Mouse (Mus musculus): Measurements from ENCODE around the gene Gng8. TPM values are rescaled to one million over a fixed set of nuclear protein-coding genes. Genes with fewer than 3 reads are reported as not detected.

The Gng8 gene
- polyA plus RNA-seq, 1 experiment from 2014 or later, result 7.3 TPM

GRCm38 (mm10) chr7:16906889-16907559 is 15.4 kb downstream of the Gng8 start:
- Histone ChIP-seq H3K4me2 (ENCODE audit: low read length) (0 out of 2 replicates have a peak overlapping the region, but pooled peaks have one; percentile 10), H3K4me3 (replicated peaks; ENCODE audit: low read depth, low read length) (no peak overlapping the region), H3K27me3 (ENCODE audit: insufficient read depth, low read length) (no peaks in the 10 kb centered on the region; the same call in 1 of the 2 replicates), H3K27ac (no peak overlapping the region), H3K4me1 (replicated peaks; ENCODE audit: insufficient read depth, low read length) (peaks cover 17% of the 10 kb centered on the region), H3K9ac (ENCODE audit: low read depth, low read length) (no peak overlapping the region), H3K9me3 (replicated peaks; ENCODE audit: low read length) (no peaks in the 10 kb centered on the region), H3K36me3 (ENCODE audit: insufficient read depth, low read length) (no peaks in the 10 kb centered on the region)
- TF ChIP-seq CTCF (IDR thresholded peaks at IDR 0.05; ENCODE audit: low read depth), result no peak
- WGBS, result 94% methylated on average over 41 of the region's 41 CpGs
- DNase-seq (ENCODE audit: low spot score), result no peak
- ATAC-seq (replicated peaks; ENCODE audit: low FRiP score, low read depth), result no peak

DNA sequence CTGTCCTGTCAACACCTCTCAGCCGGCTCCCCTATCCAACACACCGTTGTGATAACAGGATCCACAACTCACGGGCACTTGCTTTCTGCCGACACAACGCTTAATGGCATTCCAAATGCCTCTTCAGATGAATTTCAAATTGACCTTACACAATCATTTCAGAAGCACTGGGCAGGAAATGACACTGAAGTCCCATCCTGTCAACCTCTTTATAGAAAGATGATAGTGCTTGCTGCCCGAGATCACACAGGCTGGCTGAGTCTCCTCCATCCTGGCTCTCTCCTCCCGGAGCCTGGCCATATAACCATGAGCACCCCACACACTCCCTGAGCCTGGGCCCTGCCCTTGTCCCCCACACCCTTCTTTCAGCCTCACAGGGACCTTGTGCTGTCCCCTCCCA is 16.3 kb downstream of the Gng8 start:
- WGBS, result 37% methylated on average over 7 of the region's 7 CpGs
- H3K4me3 ChIP-seq (replicated peaks; ENCODE audit: low read depth, low read length), result no peak overlapping the region

DNA sequence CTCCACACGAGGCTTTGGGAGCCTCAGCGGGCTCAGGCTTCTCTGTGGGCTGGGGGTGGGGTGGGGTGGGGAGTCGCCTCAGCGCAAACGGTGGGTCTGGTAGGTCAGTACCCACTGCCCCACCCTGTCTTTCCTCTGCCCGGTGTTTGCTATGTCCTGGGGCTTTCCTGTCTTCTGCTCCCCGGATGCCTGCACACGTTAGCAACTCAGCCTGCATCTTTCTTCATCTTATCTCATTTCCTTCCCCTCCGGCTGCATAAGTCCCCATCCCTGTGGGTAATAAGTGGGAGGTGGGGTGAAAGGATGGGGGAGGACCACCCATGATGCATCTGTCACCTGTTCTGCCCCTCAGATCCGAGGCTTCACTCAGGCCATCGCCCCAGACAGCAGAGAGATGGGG is 16.8 kb downstream of the Gng8 start:
- Histone ChIP-seq H3K27ac (no peak overlapping the region), H3K9me3 (replicated peaks; ENCODE audit: low read length) (no peaks in the 10 kb centered on the region), H3K36me3 (ENCODE audit: insufficient read depth, low read length) (no peaks in the 10 kb centered on the region), H3K4me3 (replicated peaks; ENCODE audit: low read depth, low read length) (no peak overlapping the region), H3K27me3 (ENCODE audit: insufficient read depth, low read length) (no peaks in the 10 kb centered on the region; the same call in 1 of the 2 replicates), H3K9ac (ENCODE audit: low read depth, low read length) (no peak overlapping the region), H3K4me1 (replicated peaks; ENCODE audit: insufficient read depth, low read length) (peaks cover 17% of the 10 kb centered on the region), H3K4me2 (ENCODE audit: low read length) (peak overlapping the region; percentile 34; the same call in 1 of the 2 replicates)
- ATAC-seq (replicated peaks; ENCODE audit: low FRiP score, low read depth), result no peak
- 38% methylated on average over 11 of the region's 11 CpGs for WGBS
- no peak for TF ChIP-seq CTCF (IDR thresholded peaks at IDR 0.05; ENCODE audit: low read depth)
- no peak for DNase-seq (ENCODE audit: low spot score)

More for the DNA sequence above, 16.3 kb downstream of the Gng8 start:
- Histone ChIP-seq H3K27ac (no peak overlapping the region), H3K9ac (ENCODE audit: low read depth, low read length) (no peak overlapping the region), H3K36me3 (ENCODE audit: insufficient read depth, low read length) (no peaks in the 10 kb centered on the region), H3K27me3 (ENCODE audit: insufficient read depth, low read length) (no peaks in the 10 kb centered on the region; the same call in 1 of the 2 replicates), H3K4me1 (replicated peaks; ENCODE audit: insufficient read depth, low read length) (peaks cover 17% of the 10 kb centered on the region), H3K9me3 (replicated peaks; ENCODE audit: low read length) (no peaks in the 10 kb centered on the region), H3K4me2 (ENCODE audit: low read length) (peak overlapping the region; percentile 34; the same call in 1 of the 2 replicates)
- ATAC-seq (replicated peaks; ENCODE audit: low FRiP score, low read depth), result no peak
- no peak for DNase-seq (ENCODE audit: low spot score)
- no peak for TF ChIP-seq CTCF (IDR thresholded peaks at IDR 0.05; ENCODE audit: low read depth)

DNA sequence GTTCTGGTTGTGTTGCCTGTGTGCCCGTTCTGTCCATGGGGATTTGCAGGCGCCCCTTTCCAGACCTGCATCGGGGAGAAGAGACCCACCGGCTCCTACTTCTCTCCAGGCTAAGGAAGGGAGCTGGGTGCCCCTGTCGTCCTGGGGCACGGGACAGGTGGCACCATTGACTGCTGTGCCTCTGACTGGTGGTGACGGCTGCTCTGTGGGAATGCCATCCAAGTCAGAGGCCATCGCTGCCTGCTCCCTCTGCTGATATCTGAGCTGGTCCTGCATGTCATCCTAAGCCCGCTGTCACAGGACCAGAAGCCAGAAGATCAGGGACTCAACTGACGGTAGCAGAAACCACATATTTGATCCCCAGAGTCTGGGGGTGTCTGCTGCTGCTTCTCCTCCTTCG is 17.3 kb downstream of the Gng8 start:
- no peak overlapping the region for H3K9ac ChIP-seq (ENCODE audit: low read depth, low read length)
- no peak overlapping the region for H3K4me2 ChIP-seq (ENCODE audit: low read length)
- H3K36me3 ChIP-seq (ENCODE audit: insufficient read depth, low read length), result no peaks in the 10 kb centered on the region
- 62% methylated on average over 11 of the region's 11 CpGs for WGBS
- no peaks in the 10 kb centered on the region for H3K9me3 ChIP-seq (replicated peaks; ENCODE audit: low read length)
- no peak overlapping the region for H3K27ac ChIP-seq
- no peak for TF ChIP-seq CTCF (IDR thresholded peaks at IDR 0.05; ENCODE audit: low read depth)
- DNase-seq (ENCODE audit: low spot score), result no peak
- H3K4me1 ChIP-seq (replicated peaks; ENCODE audit: insufficient read depth, low read length), result peaks cover 17% of the 10 kb centered on the region
- H3K4me3 ChIP-seq (replicated peaks; ENCODE audit: low read depth, low read length), result no peak overlapping the region
- no peak for ATAC-seq (replicated peaks; ENCODE audit: low FRiP score, low read depth)
- H3K27me3 ChIP-seq (ENCODE audit: insufficient read depth, low read length), result no peaks in the 10 kb centered on the region; the same call in 1 of the 2 replicates

DNA sequence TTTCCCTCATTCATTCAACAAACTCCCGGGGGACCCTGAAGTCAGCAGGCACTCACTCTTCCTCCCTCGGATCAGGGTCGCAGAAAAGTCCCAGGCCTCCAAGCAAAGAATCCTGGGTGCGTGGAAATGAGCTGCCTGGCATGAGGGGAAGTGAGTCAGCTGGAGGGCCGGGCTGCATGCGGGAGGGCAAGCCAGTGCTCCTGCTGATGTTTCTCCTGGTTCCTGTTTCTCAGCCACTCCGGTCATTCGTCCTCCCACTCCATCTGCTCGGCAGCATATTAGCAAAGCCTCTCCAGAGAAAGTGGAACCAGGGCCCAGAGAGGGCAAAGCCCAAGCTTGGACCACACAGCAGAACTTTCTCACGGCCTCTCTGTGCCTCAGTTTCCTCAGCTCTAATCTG is 18.3 kb downstream of the Gng8 start:
- Histone ChIP-seq H3K4me2 (ENCODE audit: low read length) (no peak overlapping the region), H3K27ac (no peak overlapping the region), H3K9ac (ENCODE audit: low read depth, low read length) (no peak overlapping the region), H3K4me1 (replicated peaks; ENCODE audit: insufficient read depth, low read length) (peaks cover 17% of the 10 kb centered on the region), H3K9me3 (replicated peaks; ENCODE audit: low read length) (no peaks in the 10 kb centered on the region), H3K36me3 (ENCODE audit: insufficient read depth, low read length) (peaks cover 6% of the 10 kb centered on the region), H3K27me3 (ENCODE audit: insufficient read depth, low read length) (no peaks in the 10 kb centered on the region; the same call in 1 of the 2 replicates), H3K4me3 (replicated peaks; ENCODE audit: low read depth, low read length) (no peak overlapping the region)
- 22% methylated on average over 10 of the region's 10 CpGs for WGBS
- no peak for DNase-seq (ENCODE audit: low spot score)
- TF ChIP-seq CTCF (IDR thresholded peaks at IDR 0.05; ENCODE audit: low read depth), result no peak
- ATAC-seq (replicated peaks; ENCODE audit: low FRiP score, low read depth), result no peak

DNA sequence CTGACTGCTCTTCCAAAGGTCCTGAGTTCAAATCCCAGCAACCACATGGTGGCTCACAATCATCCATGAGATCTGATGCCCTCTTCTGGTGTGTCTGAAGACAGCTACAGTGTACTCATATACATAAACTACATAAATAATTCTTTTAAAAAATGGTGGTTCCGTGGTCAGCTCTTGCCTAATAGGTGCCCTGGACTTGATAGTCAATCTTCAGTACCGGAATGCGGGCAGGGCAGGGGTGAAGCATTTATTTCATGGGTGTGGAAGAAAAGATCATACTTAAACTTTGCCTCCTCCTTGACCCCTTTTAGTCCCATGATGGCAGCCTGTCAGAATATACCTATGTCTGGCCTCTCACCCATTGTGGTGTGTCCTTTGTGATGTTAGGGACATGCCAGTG is 20.3 kb downstream of the Gng8 start:
- no peaks in the 10 kb centered on the region for H3K9me3 ChIP-seq (replicated peaks; ENCODE audit: low read length)
- TF ChIP-seq CTCF (IDR thresholded peaks at IDR 0.05; ENCODE audit: low read depth), result no peak
- H3K36me3 ChIP-seq (ENCODE audit: insufficient read depth, low read length), result peaks cover 25% of the 10 kb centered on the region
- 91% methylated on average over 3 of the region's 3 CpGs for WGBS
- ATAC-seq (replicated peaks; ENCODE audit: low FRiP score, low read depth) (no peak), DNase-seq (ENCODE audit: low spot score) (no peak)
- H3K27ac ChIP-seq, result no peak overlapping the region
- no peaks in the 10 kb centered on the region; the same call in 1 of the 2 replicates for H3K27me3 ChIP-seq (ENCODE audit: insufficient read depth, low read length)
- H3K9ac ChIP-seq (ENCODE audit: low read depth, low read length), result no peak overlapping the region
- H3K4me2 ChIP-seq (ENCODE audit: low read length), result no peak overlapping the region
- peaks cover 13% of the 10 kb centered on the region; the same call in 1 of the 2 replicates for H3K4me1 ChIP-seq (replicated peaks; ENCODE audit: insufficient read depth, low read length)
- no peak overlapping the region for H3K4me3 ChIP-seq (replicated peaks; ENCODE audit: low read depth, low read length)

Measured in kidney, postnatal 0 days (tissue).